Mouse (Mus musculus): Measurements from ENCODE around the gene Relb.
A peak's percentile ranks its signal among the peaks of the same experiment; 100 is the strongest.

Relb gene

DNA sequence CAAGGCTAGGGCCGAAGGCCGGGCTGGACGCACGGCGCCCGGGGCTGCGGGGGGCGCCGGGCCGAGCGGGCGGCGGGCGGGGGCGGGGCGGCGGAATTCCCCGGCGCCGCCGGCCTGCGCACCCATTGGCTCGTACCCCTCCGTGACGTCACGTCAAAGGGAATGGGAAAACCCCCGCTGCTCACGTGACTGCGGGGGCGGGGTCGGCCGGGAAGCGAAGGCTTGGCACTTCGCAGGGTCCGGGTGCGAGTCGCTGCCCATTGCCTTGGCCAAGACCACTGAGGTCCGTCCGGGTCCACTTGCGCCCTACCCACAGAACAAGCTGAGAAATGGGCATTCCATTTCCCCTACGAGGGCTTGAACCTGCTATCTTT lies at the start of gene Relb:
Gene Relb (minus strand): TSS at position 78 of the 374 bp plus-strand sequence.
- DNase-seq (ENCODE audit: low spot score): peak; percentile 95

- no peak for DNase-seq (ENCODE audit: low spot score)
Measured at GRCm38 (mm10) chr7:19678901-19679300, 49.7 kb upstream of the Relb start.

- no peak for DNase-seq (ENCODE audit: low spot score)
Measured at GRCm38 (mm10) chr7:19677872-19678271, 48.6 kb upstream of the Relb start, which contains the start of gene Apoc2. TSS of gene Apoc2 (minus strand) at chr7:19677941.

DNA sequence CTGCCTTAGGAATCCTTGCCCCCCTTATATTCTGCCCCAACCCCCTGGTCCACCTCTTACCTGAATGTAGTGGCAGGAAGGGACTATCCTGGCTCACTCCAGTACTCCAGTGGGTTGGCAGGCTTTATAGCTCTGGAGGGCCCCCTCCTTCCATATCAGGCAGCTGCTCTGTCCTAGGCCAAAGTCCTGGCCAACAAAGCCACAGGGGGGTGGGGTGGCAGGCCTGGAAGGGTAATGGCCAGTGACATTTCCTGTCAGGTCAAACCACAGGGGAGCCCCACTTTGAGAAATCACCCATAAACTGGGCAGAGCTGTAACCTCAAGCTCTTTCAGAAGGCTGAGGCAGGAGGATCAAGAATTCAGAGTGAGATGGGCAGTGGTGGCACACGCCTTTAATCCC lies 47.4 kb upstream of the Relb start:
- DNase-seq (ENCODE audit: low spot score): no peak

DNA sequence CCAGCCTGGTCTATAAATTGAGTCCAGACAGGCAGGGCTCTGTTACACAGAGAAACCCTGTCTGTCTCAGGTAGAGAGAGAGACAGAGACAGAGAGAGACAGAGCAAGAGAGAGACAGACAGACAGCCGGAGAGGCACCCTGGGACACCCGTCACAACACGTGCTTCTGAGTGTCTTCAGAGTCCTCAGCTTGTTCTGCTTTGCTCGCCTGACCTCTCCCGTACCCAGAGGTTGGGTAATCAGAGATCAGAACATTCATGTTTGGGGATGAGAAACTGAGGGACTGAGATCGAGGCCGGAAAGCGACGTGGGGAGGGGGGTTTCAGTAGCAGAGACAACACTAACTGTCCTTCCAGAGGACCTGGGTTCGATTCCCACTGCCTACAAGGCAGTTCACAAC lies 46.6 kb upstream of the Relb start:
- DNase-seq (ENCODE audit: low spot score): no peak

DNA sequence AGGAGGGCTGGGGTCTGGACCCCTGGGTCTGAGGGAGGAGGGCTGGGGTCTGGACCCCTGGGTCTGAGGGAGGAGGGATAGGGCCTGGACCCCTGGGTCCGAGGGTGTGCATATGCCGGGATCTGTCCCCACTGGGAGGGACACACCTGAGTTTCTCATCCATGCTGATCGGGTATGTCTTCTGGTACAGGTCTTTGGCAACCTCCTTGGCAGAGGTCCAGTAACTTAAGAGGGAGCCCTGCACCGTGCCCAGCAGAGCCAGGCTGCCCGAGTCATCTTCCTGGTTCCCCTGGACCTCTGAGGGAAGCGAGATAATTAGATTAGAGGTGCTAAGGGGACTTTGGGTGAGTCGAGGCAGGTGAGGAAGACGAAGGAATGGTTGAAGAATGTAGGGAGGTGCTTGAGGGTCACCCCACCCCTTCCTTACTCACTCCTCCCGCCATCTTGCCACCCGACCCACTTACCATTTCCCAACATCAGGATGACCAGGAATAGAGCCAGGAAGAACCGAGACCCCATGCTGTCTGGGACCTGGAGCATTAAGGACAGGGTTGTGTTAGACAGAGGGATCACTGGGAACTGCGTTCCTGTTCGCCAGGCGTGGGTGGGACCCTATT lies 44.0 kb upstream of the Relb start:
- no peak for DNase-seq (ENCODE audit: low spot score)

DNA sequence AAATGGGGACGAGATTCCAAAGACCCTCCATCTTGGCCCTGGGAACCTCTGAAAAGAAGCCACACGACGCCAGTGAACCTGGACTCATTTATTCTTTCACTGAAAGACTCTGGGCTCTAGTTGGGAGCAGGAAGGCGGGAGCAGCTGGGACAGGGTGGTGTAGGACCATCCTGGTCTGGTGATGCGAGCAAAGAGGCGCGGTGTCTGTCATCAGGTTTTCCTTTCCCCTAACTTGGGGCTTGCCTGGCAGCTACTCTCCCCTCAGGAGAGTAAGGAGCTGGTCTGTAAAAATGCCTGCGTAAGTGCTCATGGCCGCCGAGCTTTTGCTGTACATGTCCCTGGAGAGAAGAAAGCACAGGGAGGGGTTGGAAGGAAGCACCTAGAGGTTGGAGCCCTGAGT lies 42.3 kb upstream of the Relb start:
- DNase-seq (ENCODE audit: low spot score): no peak

DNA sequence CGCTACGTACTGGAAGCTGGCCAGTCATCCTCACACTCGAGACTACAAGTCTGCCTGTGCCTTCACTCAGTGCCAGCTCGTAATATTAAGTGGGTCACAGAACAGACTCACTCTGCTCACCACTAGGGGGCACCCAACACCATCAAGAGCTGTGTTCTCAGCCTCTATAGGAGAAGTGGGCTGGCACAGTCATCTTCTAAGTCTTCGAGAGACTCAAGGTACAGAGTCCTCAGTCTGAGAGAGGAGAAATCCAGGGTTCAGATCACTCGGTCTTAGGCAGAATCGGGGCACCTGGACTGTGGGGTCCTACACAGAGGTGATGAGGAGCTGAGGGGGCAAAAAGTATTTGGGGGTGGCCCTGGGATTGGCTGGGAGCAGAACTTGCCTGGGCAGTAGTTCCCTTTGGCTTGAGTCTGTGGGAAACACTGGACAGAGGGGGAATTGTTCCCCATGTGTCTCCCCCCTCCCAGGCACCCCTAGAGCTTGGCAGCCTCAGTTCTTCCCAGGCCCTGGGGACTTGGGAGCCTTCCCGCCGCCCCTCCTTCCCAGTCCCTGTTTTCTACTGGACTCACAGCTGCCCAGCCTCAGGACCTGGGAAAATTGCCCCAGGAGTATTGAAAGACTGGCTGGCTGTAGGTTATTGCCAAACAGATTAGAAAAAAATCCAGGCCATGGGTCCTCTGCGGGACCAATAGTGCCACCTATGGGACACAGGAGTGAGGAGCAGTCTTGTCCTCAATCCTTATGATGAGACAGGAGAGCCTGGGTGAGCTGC lies 39.9 kb upstream of the Relb start:
- DNase-seq (ENCODE audit: low spot score): peak; percentile 89

- DNase-seq (ENCODE audit: low spot score): no peak
Measured at GRCm38 (mm10) chr7:19667434-19667833, 38.2 kb upstream of the Relb start.

DNA sequence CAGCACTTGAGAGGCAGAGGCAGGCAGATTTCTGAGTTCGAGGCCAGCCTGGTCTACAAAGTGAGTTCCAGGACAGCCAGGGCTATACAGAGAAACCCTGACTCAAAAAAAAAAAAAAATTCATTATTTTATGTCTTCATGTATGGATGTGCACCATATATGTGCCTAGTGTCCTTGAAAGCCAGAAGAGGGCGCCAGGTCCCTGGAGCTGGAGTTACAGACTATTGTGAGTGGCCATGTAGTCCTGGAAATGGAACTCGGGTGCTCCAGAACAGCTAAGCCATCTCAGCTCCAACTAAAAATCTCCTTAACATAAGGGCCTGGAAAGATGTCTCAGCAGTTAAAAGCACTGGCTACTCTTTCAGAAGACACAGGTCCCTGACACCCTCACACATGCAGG lies 37.5 kb upstream of the Relb start:
- no peak for DNase-seq (ENCODE audit: low spot score)

DNA sequence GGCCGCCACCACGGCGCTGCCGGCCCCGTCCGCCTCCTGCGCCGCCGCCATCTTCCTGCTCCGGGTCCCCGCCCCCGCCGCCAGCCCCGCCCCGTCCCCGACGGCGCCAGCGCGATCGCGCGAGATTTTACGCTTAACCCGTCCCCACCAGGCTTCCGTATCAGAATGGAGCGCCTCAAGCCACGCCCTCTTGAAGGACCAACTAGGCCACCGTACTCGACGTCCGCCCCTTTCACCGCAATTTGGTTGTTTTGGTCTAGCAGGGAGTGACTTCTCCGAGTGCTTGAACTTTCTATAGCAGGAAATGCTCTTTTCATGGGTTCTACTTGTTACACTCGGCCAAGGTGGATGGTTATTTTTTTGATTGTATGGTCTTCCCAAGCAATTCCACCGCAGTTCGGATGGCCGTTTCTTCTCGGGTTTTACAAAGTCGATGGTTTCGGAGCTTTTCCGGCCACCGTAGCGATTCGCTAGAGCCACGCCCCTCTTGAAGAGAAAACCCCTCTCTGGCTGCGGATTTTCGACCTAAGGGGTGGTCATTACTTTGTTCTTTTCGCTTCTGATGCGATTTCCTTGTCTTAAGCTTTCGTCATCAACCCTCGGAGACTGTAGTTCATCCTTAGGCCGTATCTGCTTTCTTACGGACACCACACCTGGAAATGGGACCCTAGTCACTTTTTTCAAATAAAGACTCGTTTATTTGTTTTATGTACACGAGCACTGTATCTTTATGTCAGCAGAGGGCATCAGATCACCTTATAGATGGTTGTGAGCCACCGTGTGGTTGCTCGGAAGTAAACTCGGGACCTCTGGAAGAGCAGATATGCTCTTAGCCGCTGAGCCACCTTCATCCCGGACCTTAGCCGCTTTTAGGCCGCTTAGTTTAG lies 36.0 kb upstream of the Relb start, which contains the start of gene Clptm1:
Gene Clptm1 (minus strand): TSS at position 79 of the 887 bp plus-strand sequence.
- peak; percentile 95 for DNase-seq (ENCODE audit: low spot score)

DNA sequence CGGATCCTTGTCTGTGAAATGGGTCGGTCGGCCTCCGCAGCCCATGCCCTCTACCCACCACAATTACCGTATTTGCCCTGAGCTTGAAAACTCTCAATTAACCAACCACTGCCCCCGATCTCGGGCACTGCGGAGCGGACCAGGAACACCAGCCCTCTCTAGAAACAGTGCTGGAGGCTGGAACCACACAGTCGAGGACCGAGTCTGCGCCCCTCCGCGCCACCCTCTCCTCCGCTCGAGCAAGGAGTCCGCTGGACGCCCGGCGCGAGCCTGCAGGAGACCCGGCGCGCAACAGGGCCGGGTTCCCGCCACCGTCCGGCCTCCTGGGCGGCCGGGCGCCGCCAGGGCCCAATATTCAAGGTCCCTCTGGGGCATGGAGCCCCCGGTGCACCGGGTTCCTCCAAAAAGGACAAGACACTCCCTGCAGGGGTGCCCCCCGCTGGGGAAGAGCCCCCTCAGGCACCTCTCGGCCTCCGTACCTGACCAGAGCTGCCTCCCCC lies 35.3 kb upstream of the Relb start:
- no peak for DNase-seq (ENCODE audit: low spot score)

GRCm38 (mm10) chr7:19663940-19664339 lies 34.7 kb upstream of the Relb start:
- DNase-seq (ENCODE audit: low spot score): no peak

- no peak for DNase-seq (ENCODE audit: low spot score)
Measured at GRCm38 (mm10) chr7:19652614-19653013, 23.4 kb upstream of the Relb start.

- DNase-seq (ENCODE audit: low spot score): no peak
Measured at GRCm38 (mm10) chr7:19651063-19651786, 22.0 kb upstream of the Relb start.

DNA sequence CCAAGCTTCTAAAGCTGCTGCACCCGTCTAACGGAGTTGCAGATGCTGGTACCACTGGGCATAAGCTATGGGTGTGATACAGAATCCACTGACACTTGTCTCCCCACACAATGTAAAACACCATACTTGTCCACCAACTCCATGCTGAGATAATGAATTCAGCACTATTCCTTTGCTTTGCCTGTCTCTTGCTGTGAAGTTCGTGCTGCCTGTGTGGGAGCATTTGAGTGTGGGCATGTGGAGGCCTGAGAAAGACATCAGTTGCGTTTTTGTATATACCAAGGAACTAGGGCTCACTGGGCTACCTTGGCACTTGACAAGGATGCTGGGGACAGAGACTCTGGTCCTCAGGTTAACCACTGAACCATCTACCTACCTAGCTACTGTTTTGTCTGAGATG lies 12.0 kb upstream of the Relb start:
- DNase-seq (ENCODE audit: low spot score): no peak

DNA sequence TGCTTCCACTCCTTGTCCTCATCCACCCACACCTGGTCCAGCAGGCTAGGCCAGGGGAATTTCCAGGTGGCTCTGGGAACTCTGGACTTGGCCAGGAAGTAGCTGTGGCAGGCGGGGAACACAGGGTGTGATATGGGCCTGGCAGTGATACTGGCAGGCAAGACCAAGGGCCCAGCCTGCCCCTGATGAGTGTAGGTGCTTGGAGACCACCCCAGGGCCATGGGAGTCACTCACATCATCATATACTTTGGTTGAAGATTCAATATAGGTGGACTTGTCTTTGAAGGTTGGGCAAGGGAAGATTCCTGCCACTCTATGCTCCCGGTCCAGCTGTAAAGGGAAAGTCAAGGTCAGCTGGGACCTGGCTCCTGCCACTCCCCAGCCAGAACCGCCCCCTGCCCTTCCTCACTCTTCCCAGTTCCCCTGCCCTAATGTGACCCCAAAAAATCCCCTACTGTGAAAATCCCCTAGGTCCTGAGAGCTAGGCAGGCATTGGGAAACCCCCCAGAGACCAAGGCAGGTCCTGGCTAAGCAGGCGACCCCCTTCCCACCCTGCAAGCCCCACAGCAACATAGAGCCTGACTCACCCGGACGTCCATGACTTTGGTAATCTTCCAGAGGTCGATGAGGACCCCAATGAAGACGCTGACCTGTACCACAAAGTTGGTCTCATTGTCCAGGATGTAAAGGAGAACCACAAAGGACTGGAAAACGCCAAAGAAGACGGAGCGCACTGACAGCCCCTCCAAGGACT lies 6.0 kb upstream of the Relb start:
- no peak for DNase-seq (ENCODE audit: low spot score)

GRCm38 (mm10) chr7:19634591-19634990 lies 5.4 kb upstream of the Relb start:
- DNase-seq (ENCODE audit: low spot score): no peak

- no peak for DNase-seq (ENCODE audit: low spot score)
Measured at GRCm38 (mm10) chr7:19633855-19634254, 4.6 kb upstream of the Relb start.

DNA sequence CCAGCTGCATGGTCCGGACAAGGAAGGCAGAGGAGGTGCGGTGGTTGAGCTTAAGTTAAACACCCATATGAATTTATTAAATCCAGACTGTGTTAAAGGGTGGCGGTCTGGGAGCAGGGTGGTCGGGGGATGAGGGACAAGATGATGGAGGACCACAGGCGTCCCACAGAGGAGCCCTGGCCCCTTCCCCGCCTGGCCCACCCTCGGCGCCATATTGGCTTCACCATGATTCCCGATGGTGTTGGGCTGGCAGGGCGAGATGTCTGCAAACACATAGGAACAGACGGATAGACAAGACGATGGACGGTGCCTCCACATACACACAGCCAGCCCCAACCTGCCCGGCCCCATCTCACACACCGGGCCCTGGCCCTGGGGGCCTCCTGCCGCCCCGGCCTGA lies 4.0 kb upstream of the Relb start:
- no peak for DNase-seq (ENCODE audit: low spot score)

- no peak for DNase-seq (ENCODE audit: low spot score)
Measured at GRCm38 (mm10) chr7:19632720-19633119, 3.5 kb upstream of the Relb start.

All from urinary bladder, postnatal 25 days (tissue).